Mouse (Mus musculus): ENCODE results near the gene Spsb3.

DNA sequence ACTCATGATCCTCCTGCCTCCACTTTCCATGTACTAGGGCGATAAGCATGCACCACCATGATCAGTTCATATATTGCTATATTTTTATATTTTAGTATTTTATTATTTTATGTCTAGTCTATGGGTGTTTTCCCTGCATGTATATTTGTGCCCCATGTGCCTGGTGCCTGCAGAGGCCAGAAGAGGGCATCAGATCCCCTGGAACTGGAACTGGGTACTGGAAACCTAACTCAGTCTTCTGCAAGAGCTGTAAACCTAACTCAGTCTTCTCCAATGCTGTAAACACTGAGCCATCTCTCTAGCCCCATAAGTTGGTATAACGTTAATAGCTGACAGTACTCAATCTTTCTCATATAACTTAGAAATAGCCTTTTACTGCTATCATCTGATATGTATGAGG is 43.8 kb upstream of the Spsb3 start:
- TF ChIP-seq CTCF (conservative IDR thresholded peaks at IDR 0.05; ENCODE audit: insufficient read depth, insufficient read length, low read depth, low read length) (peak; percentile 64), POLR2A (IDR thresholded peaks at IDR 0.05; ENCODE audit: low read depth, low read length) (no peak)

All from kidney, adult 2 months (tissue).